Mouse (Mus musculus): ENCODE data around the gene Elmod3.

GRCm38 (mm10) chr6:72538562-72539031, 59.6 kb downstream of the Elmod3 start:
- peak; percentile 66 for TF ChIP-seq POLR2A (IDR thresholded peaks at IDR 0.05; ENCODE audit: insufficient read depth, low read length)
- no peak for TF ChIP-seq CTCF (IDR thresholded peaks at IDR 0.05; ENCODE audit: low read depth, low read length)
- TF ChIP-seq EP300 (IDR thresholded peaks at IDR 0.05; ENCODE audit: insufficient read depth, low read depth, low read length): no peak

Measured in ES-Bruce4 (cell line).